Mouse (Mus musculus) left cerebral cortex, adult 18-20 months (tissue): ENCODE results near the gene Tagln2. TPM values are rescaled to one million over a fixed set of nuclear protein-coding genes. Genes with fewer than 3 reads are reported as not detected.

Experiments
- DNase-seq, 2 experiments: peaks; one replicate each; pipeline ENCODE4 v3.0.0; 2021 to 2022; ENCODE audit warnings: low spot score in 2 of 2, mixed read lengths in 1 of 2
- total RNA-seq, 2 experiments: library from RNA; stranded (reverse); gene quantifications; 2 replicates each; pipeline ENCODE4 v1.2.3; 2021

The Tagln2 gene
- total RNA-seq, 2 experiments from 2014 or later: 8.2 to 12.3 TPM

DNA sequence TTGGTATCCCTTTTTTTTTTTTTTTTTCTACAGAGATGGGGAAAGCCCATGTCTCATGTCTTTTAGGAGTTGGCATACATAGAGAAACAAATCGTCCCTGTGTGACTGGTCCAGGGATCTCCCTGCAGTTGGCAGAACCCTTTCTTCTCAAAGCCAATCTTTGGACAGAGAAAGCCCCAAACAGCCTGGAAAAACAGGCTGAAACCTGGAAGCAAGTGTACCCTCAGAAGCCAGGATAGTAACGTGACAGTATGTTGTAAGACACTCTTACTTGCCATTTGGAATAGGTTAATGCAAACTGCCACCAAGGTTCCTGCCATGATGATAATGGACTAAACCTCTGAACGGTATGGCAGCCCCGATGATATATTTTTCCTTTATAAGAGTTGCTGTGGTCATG, 19.5 kb upstream of the Tagln2 start:
- no peak for DNase-seq

DNA sequence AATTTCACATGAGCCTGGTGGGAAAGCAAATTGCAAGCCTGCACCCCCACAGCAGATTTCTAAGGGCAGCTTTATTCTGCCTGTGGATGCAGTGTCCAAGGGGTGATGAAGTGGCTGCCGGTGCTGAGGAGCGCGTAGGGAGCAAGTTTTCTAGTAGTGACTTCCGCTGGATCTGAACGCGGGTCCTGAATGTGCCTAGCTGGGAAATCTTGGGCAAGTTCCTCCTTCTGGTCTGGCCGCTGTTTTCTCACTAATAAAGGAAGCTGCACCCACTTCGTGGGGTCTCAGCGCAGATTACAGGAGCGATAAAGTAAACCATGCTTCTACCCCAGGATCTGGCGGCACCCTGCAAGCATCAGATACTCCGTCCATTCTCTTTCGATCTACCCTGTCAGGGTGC, 18.7 kb upstream of the Tagln2 start:
- no peak for DNase-seq

DNA sequence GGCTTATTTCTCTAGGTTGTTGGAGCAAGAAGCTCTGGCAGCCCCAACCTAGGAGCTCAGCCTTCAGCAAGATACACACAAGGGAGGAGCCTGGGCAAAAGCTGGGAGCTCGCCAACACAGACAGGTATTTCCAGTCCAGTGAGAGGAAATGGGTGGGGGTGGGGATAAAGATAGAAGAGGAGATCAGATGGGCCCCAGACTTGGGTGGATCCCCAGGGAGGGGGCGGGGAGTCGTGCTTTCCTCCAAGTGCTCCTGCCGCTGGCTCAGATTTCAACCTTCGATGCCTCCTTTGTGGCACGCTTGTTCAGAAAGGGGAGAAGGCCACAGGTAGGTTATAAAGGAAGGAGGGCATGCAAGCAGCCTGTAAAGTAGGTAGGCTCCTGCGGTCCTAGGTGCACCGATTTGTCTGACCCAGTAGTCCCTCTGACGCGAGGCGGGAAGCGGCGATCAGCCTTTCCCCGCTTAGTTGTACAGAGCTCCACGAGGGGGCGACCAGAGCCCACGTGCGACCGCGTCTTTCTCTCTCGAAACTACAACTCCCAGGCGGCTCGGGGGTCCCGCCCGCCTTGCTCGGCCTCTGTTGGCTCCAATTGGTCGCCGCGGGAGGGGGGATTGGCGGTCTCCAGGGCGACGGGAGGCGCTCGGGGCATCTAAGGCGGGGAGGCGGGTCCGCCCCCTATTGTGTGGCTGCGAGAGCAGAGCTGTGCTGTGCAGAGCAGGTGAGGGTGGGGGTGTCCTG, 18.1 kb upstream of the Tagln2 start, which contains the start of gene Igsf9:
Igsf9 (plus strand) TSS at position 249 of the 741 bp plus-strand sequence.
- DNase-seq: peak; percentile 85 to 92

GRCm38 (mm10) chr1:172482518-172483360, 17.1 kb upstream of the Tagln2 start:
- no peak for DNase-seq

GRCm38 (mm10) chr1:172483361-172483660, 16.5 kb upstream of the Tagln2 start:
- DNase-seq: no peak

GRCm38 (mm10) chr1:172484236-172484635, 15.6 kb upstream of the Tagln2 start:
- DNase-seq: no peak

DNA sequence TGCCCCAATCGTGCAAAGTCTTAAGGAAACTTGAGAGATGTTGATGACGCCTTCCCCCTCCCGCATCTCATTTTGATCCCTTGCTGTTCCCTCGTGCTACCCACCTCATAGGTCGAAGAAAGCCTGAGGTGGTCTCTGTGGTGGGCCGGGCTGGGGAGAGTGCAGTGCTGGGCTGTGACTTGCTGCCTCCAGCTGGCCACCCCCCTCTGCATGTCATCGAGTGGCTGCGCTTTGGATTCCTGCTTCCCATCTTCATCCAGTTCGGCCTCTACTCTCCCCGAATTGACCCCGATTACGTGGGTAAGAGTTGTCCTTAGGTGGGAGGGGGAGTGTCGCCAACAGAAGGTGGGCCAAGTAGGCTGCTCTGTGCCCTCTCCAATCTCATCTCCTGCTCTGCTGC, 15.2 kb upstream of the Tagln2 start:
- no peak for DNase-seq

DNA sequence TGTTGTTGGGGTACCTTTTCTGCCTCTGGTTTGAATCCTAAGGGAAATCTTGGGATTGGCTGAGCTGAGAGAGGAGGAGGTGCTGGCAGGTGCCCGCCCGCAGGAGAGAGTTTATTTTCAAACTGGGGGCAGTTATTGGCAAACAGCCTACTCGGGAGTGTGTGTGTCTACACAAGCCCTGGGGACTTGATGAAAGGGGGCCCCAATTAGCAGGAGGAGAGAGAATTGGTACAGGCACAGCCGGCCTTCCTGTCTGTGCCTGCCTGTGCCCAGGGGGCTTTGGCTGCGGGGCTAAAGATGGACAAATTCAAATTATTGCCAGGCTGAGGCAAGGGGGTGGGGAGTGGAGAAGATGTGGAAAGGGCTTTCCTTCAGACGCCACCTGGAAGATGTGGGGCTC, 14.0 kb upstream of the Tagln2 start:
- no peak for DNase-seq

DNA sequence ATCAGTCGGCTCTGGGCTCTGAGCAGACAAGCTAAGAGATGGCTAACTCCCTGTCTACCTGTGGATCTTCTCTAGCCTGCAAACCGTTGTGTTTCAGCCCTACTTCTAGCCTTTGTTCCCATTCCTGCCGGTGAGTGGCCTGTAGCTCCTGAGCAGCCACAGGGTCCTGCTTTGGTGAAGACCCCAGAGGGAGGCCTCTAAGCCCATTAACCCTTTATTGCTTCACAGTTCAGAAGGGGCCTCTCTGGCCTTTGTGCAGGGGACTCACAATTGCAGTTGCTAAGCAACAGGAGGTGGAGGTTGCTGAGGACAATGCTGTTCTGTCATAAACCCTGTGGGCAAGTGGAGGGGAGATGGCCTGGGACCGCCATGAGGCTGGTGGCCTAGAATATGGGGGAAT, 13.6 kb upstream of the Tagln2 start:
- no peak for DNase-seq

GRCm38 (mm10) chr1:172486651-172487050, 13.2 kb upstream of the Tagln2 start:
- no peak for DNase-seq

DNA sequence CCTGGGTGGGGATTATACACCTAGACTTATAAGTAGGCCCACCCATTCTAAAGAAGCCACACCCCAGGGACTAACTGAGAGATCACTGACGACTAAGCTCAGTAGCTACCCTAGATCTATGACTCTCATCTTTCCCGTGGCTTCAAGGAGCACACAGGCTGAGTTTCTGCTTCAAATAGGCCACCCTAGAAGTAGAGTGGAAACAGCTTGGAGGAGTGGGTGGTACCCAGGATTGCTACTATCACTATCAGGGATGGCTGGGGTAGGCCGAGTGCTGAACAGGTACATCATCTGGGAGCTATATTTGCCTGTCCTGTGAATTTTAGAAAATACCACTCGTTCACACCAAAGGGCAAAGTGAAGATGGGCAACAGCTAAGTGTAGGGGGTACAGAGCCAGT, 12.0 kb upstream of the Tagln2 start:
- no peak for DNase-seq

- no peak for DNase-seq
These were observed 11.0 kb upstream of the Tagln2 start for GRCm38 (mm10) chr1:172488831-172489230.

DNA sequence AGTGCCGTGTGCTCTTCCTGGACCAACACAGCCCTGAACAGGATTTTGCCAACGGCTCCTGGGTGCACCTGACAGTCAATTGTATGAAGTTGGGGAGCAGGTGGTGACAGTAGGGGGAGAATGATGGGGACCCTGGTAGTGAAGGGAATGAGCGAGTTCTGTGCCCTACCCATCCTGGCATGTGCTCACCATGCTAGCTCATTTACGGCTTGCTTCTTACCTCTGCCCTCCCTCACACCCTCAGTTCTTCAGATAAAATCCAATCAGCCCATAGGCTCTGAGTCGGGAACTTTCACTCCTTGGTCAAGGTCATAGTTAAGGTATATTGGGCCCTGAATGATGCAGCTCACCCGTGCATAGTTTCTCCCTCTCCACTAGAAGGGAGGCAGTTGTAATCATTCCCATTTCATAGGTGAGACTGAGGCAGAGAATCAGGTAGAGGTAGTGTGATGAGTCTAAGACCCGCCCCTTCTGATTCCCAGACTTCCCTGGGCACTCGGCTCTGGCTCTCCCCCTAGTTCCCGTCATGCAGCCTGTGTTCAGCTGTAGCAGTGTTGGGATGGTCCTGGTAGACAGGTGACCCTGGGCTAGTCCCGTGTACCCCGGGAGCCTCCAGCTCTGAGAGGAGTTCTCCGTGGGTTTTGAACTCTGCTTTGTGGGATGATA, 10.1 kb upstream of the Tagln2 start:
- DNase-seq: no peak

GRCm38 (mm10) chr1:172490261-172490661, 9.6 kb upstream of the Tagln2 start:
- peak; percentile 89 to 94 for DNase-seq

DNA sequence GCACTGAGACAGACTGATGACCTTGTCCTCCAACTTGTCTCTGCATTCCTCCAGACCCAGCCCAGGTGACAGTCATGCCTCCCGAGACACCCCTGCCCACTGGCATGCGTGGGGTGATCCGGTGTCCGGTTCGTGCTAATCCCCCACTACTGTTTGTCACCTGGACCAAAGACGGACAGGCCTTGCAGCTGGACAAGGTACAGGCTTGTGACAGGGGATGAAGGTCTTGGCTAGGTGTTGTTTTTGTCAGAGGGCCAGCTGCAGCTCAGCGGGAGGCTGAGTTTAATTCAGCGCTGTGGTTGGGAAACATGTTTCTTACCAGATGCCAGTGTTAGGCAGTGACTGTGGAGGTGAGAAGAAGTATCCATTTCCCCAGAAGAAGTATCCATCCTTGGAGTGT, 7.8 kb upstream of the Tagln2 start:
- DNase-seq: no peak

DNA sequence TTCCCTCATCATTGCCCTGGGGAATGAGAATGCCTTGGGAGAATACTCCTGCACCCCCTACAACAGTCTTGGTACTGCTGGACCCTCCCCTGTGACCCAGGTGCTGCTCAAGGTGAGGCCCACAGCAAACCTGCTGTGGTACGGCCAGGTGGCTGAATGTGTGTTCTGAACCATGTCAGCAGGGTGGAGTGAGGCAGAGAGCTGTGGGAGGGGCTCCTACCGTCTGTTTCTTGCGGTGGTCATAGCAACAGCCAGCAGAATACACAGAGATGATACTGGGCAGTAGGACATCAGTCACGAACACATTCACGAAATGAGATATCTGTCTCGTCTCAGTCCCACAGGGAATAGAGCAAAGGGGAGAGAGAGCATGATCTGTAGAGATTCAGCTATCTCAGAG, 6.3 kb upstream of the Tagln2 start:
- no peak for DNase-seq

DNA sequence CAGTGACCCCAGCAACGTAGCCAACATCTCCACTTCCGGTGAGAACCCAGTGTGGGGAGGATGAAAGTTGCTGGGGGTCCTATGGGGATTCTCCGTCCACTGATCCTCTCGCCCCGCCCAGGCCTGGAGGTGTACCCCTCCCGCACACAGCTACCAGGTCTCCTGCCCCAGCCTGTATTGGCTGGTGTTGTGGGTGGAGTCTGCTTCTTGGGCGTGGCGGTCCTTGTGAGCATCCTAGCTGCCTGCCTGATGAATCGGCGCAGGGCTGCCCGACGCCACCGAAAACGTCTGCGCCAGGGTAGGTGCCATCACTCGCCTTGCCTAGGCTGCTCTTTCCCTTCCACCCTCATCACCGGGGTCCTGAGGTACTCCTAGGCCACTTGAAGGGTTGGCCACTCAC, 3.8 kb upstream of the Tagln2 start:
- no peak for DNase-seq

- DNase-seq: no peak
These were observed 2.4 kb upstream of the Tagln2 start for GRCm38 (mm10) chr1:172497428-172497827.

DNA sequence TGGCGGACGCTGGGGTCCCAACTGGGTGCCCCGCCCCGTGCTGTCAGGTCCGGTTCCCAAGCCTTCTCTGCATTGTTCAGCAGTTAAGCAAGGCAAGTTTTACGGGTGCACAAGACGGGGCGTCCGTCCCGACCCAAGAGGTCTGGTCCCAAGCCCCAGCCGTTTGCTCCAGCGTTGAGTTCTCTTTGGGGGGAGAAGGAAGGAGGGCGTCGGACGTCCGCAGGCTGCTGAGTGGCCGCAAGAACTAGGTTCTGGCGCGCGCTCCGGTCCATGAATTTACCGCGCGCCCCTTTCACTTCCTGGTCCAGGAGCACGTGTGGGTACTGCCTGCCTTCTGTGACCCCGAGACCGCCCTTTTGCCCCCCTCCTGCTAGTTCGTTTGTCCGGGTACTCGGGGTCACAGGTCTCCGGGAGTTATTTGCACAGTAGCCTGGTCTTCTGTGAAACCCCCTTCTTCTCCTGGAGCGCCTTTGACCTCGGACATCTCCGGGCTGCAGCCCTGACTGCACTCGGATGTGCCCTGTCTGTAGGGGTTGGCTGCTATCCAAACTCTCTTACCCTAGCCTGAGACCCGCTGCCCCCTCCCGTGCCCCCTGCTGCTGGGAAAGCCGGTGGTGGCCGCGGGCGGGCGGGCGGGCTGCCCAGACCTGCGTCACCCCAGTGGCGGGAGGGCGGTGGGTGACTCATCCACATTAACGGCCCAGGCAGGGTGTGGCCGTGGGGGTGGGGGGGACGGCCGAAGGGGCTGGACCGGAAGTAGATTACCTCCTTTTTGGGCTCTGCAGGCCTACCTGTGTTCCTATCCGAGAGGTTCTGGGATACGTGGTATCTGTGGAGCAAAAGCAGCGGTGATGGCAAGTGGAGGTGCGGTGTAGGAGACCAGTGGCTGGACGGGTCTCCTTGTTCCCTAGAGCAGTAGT, 864 bp downstream of the Tagln2 start:
- no peak for DNase-seq

DNA sequence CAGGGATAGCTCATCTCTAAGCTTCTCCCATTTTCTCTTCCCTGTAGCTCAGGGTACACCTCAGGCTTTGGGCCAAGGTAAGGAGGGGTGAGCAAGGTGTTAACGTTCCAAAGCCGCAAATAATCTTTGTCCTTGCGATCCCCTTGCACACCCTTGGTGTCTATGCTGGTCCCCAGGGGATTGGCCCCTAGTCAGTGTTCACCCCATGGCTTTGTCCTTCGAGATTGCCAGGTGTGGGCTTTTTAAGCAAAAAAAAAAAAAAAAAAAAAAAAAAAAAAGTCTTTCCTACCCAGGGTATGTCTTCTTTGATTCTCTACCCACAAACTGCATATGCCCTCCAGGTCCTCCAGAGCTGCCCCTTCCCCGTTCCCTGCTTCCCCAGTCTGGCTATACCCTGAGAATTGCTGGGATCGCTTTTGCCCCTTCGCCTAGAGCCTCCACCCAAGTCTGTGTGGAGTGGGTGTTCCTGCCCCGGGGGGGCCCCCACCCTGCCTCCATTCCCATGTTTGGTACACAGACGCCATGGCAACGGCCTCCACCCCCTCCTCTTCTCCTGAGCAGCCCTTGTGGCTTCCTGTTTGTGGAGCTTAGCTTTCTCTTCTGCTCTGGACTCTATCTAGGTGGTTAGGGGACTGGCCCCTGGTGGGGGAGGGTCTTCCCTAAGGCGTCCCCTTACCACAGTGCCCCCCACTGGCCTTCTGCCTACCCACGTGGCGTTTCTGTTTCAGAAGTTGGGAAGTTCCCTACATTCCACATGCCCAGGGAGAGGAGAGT, 1.7 kb downstream of the Tagln2 start:
- DNase-seq: no peak
